Mouse (Mus musculus): Measurements from ENCODE around the gene Ier3.

GRCm38 (mm10) chr17:35815836-35816235 lies 5.6 kb upstream of the Ier3 start:
- TF ChIP-seq POLR2A (IDR thresholded peaks at IDR 0.05; ENCODE audit: low read depth, low read length) (no peak), CTCF (conservative IDR thresholded peaks at IDR 0.05; ENCODE audit: insufficient read depth, insufficient read length, low read depth, low read length) (no peak)
